In the genomic region with DNA sequence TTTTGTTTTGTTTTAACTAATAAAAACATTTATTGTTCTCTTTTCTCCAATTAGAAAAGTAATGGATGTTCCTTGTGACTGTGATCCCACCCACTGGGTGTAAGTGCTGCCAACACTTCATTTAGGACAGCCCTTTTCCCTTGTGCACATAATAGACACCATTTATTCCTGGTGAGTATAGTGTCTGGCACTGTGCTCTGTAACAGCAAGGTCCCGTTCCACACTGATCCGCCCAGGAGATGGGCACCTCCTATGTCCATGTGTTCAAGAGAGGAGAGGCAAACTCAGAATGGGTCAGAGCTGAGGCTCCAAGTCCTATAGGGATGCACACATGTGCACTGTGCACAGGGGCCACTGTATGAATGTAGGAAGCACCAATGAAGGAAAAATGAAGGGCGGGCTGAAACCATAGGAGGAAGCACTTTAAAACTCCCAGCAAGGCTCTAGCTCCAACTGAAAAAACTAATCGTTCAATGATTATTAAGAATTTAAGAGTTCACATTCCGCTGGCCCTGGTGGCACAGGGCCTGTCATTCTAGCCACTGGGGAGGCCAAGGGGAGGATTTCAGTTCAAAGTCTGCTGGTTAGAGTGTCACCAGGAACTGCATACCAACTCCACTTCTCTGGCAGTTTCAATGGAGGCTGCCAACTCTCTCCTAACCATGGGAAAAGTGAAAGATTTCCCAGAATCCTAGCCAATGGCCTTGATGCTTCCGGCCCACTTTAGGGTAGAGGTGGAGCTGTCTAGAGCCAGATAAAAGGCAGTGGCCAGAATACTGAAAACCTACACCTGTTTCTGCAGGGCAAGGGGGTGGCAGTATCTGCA, we compare ENCODE assay signal across 9 mouse cellular contexts. TPM values are rescaled to one million over a fixed set of nuclear protein-coding genes. Genes with fewer than 3 reads are reported as not detected.
A peak's percentile ranks its signal among the peaks of the same experiment; 100 is the strongest.
DNase-seq lines count a peak whose midpoint lies in the region.
"Had no signal": no experiment of that assay in that cellular context is flagged by ENCODE, and none has a peak within 500 bp of the region (broad histone marks: within the 10 kb centered on the region; RNA-seq: fewer than 3 reads in every experiment).

No protein-coding gene starts in this region.

- H3K27ac ChIP-seq in brown adipose tissue, adult 24 weeks (replicated peaks; ENCODE audit: low read depth, low read length): peak overlapping the region; percentile 9; the same call in 1 of the 2 replicates
- H3K27ac ChIP-seq: neural tube, embryonic 12.5 days had no signal

- DNase-seq in adrenal gland, adult (ENCODE audit: inconsistent age in 2 of 2, low spot score in 1 of 2): peak; percentile 17 to 79
- DNase-seq in adrenal gland, postnatal 14 days: no peak
- DNase-seq in kidney, adult 18-20 months: peak; percentile 63
- DNase-seq in kidney, postnatal 10 days: no peak
- peak; percentile 59 to 75 for DNase-seq in kidney, postnatal 25 days
- DNase-seq in spleen, adult 18-20 months: no peak
- no peak for DNase-seq in right cerebral cortex, postnatal 10 days (ENCODE audit: low spot score in 2 of 2)

- peaks cover 40% of the 10 kb centered on the region for H3K4me1 ChIP-seq in brown adipose tissue, adult 24 weeks (ENCODE audit: control insufficient read depth, insufficient read depth, insufficient read length, low read length)

- no peak overlapping the region for H3K4me3 ChIP-seq in brown adipose tissue, adult 24 weeks (ENCODE audit: insufficient read depth, low read depth, low read length)
- H3K4me3 ChIP-seq: neural tube, embryonic 12.5 days had no signal

RNA-seq across cellular contexts. Expression of gene Kifc3, which starts 58.6 kb away (rescaled TPM):
- total RNA-seq in adrenal gland, postnatal 14 days (2021): 94.1 and 104 TPM in 2 replicates
- polyA plus RNA-seq in brown adipose tissue, adult 24 weeks (2012; ENCODE audit: insufficient read depth, insufficient read length, missing spikeins): 24.4 and 29.3 TPM in 2 replicates

Comparison
In these comparisons a context has a peak if more than half of its experiments do, and no peak if none do; other contexts are left out.
1. DNase-seq: peak in adrenal gland, adult (2 of 2), kidney, adult 18-20 months (single experiment) and kidney, postnatal 25 days (2 of 2); none in adrenal gland, postnatal 14 days (single experiment), kidney, postnatal 10 days (single experiment), spleen, adult 18-20 months (0 of 2) and right cerebral cortex, postnatal 10 days (0 of 2).